Mouse (Mus musculus) testis, adult 2 months (tissue): ENCODE data around the gene Nr4a2.

Source experiments
- CTCF ChIP-seq: fragments of 200-500 bp; IDR thresholded peaks from 2 replicates; pipeline ENCODE4 v1.5.1; 2012; ENCODE audit warnings: low read depth, mild to moderate bottlenecking, inconsistent platforms, low read length, moderate library complexity; ENCODE audit not compliant: control insufficient read depth, insufficient read depth, insufficient replicate concordance
- POLR2A ChIP-seq: fragments of 200-500 bp; IDR thresholded peaks from 2 replicates; pipeline ENCODE4 v1.6.1; 2012; ENCODE audit warnings: low read depth, mild to moderate bottlenecking, inconsistent platforms, low read length, moderate library complexity; ENCODE audit not compliant: control insufficient read depth

DNA sequence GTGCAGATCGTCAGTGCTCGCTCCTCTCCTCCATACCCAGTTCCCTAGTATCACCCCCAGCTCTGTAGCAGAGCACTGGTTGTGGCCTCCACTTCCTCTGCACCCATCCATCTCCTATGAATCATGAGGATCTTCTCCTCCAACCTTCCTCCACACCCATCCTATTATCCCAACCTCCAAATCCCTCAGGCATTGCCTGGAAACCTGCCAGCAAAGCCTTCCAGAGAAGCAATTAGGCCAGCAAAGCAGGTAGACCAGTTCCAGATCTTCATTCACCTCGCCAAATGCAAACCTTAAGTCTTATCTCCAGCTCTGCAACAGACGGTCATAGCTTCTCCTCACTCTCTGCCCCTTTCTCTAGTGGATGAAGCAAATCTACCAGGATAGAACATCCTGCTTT lies 26.0 kb upstream of the Nr4a2 start:
- no peak for TF ChIP-seq POLR2A
- no peak for TF ChIP-seq CTCF
